Mouse (Mus musculus) c-Kit-positive CD71-negative TER-119-negative erythroid progenitor cells, embryonic 14.5 days (primary cell): Measurements from ENCODE around the gene Vmn1r226.

Experiments used
- DNase-seq: peaks from one replicate; pipeline ENCODE4 v3.0.0-alpha.2; 2013; ENCODE audit warnings: low read depth

Vmn1r226 gene

GRCm38 (mm10) chr17:20682543-20682942, at the start of gene Vmn1r226:
TSS of gene Vmn1r226 (plus strand) at chr17:20682843.
- DNase-seq, result no peak

GRCm38 (mm10) chr17:20729543-20729942, 46.9 kb downstream of the Vmn1r226 start, which contains the start of gene Vmn1r227:
TSS of gene Vmn1r227 (plus strand) at chr17:20729843.
- DNase-seq, result no peak
